Mouse (Mus musculus) spleen, adult 2 months (tissue): ENCODE data around the gene St3gal2. TPM values are rescaled to one million over a fixed set of nuclear protein-coding genes. Genes with fewer than 3 reads are reported as not detected.
A peak's percentile ranks its signal among the peaks of the same experiment; 100 is the strongest.

Source experiments
- DNase-seq, 2 experiments: peaks; one replicate each; pipeline versions ENCODE4 v3.0.0 to v3.0.0-alpha.2; 2012 to 2021; ENCODE audit warnings: low spot score in 2 of 2, low read depth in 1 of 2
- H3K27ac ChIP-seq: fragments of 200-500 bp; 2 replicates; pipeline ENCODE4 v1.5.1; 2012; ENCODE audit warnings: low read length, inconsistent platforms; ENCODE audit not compliant: insufficient read depth
- H3K27me3 ChIP-seq: fragments of 200-500 bp; 2 replicates; pipeline ENCODE4 v1.6.1; 2012; ENCODE audit warnings: mild to moderate bottlenecking, moderate library complexity, low read length, inconsistent platforms; ENCODE audit not compliant: control insufficient read depth, insufficient read depth
- H3K36me3 ChIP-seq: fragments of 200-500 bp; 2 replicates; pipeline ENCODE4 v1.6.1; 2012; ENCODE audit warnings: mild to moderate bottlenecking, low read length, inconsistent platforms; ENCODE audit not compliant: control insufficient read depth, insufficient read depth
- H3K4me1 ChIP-seq: fragments of 200-500 bp; 2 replicates; pipeline ENCODE4 v1.6.1; 2011; ENCODE audit warnings: inconsistent platforms; ENCODE audit not compliant: control insufficient read depth, insufficient read depth, insufficient read length
- H3K4me3 ChIP-seq: fragments of 200-500 bp; 2 replicates; pipeline ENCODE4 v1.5.1; 2011; ENCODE audit warnings: mild to moderate bottlenecking, inconsistent platforms; ENCODE audit not compliant: insufficient read depth, insufficient read length; ENCODE audit errors: extremely low read depth
- CTCF ChIP-seq: fragments of 200-500 bp; IDR thresholded peaks from 2 replicates; pipeline ENCODE4 v1.5.1; 2011; ENCODE audit warnings: mild to moderate bottlenecking, inconsistent platforms; ENCODE audit not compliant: insufficient read depth, insufficient read length, insufficient replicate concordance; ENCODE audit errors: extremely low read depth
- POLR2A ChIP-seq: fragments of 200-500 bp; IDR thresholded peaks from 2 replicates; pipeline ENCODE4 v1.6.1; 2011; ENCODE audit warnings: low read depth, low read length, inconsistent platforms
- WGBS: fragments of 180-500 bp; shearing (Covaris S2); methylation state at CpG from one replicate; pipeline ENCODE4 v1.1.7; 2018; 5-methylcytosine and 5-hydroxymethylcytosine counted together
- polyA plus RNA-seq: library from polyadenylated mRNA; depleted of rRNA; stranded (reverse); fragments of >200 nt; gene quantifications from 2 replicates; pipeline ENCODE4 v1.2.3, GENCODE M21; 2012

The St3gal2 gene
- polyA plus RNA-seq, 1 experiment, result 25.5 TPM

GRCm38 (mm10) chr8:110959071-110959780 lies 39.5 kb downstream of the St3gal2 start:
- no peak overlapping the region for H3K27ac ChIP-seq
- no peaks in the 10 kb centered on the region for H3K27me3 ChIP-seq
- TF ChIP-seq CTCF, result no peak
- no peak for TF ChIP-seq POLR2A
- no peak for DNase-seq
- no peaks in the 10 kb centered on the region; the same call in 1 of the 2 replicates for H3K4me1 ChIP-seq
- H3K36me3 ChIP-seq, result peaks cover 3% of the 10 kb centered on the region
- 95% methylated on average over 12 of the region's 12 CpGs for WGBS
- H3K4me3 ChIP-seq, result no peak overlapping the region

- Histone ChIP-seq H3K27ac (no peak overlapping the region), H3K27me3 (no peaks in the 10 kb centered on the region), H3K4me3 (no peak overlapping the region), H3K4me1 (no peaks in the 10 kb centered on the region; the same call in 1 of the 2 replicates), H3K36me3 (peaks cover 3% of the 10 kb centered on the region)
- 93% methylated on average over 6 of the region's 6 CpGs for WGBS
- no peak for TF ChIP-seq POLR2A
- TF ChIP-seq CTCF, result no peak
- DNase-seq, result no peak
Observed at GRCm38 (mm10) chr8:110959906-110960305, 40.2 kb downstream of the St3gal2 start.

GRCm38 (mm10) chr8:110963051-110963450 lies 43.3 kb downstream of the St3gal2 start:
- TF ChIP-seq POLR2A (no peak), CTCF (no peak)
- H3K36me3 ChIP-seq, result peaks cover 1% of the 10 kb centered on the region
- no peak overlapping the region for H3K27ac ChIP-seq
- no peak overlapping the region for H3K4me3 ChIP-seq
- no peaks in the 10 kb centered on the region for H3K4me1 ChIP-seq
- 92% methylated on average over 2 of the region's 2 CpGs for WGBS
- no peak for DNase-seq
- no peaks in the 10 kb centered on the region for H3K27me3 ChIP-seq

DNA sequence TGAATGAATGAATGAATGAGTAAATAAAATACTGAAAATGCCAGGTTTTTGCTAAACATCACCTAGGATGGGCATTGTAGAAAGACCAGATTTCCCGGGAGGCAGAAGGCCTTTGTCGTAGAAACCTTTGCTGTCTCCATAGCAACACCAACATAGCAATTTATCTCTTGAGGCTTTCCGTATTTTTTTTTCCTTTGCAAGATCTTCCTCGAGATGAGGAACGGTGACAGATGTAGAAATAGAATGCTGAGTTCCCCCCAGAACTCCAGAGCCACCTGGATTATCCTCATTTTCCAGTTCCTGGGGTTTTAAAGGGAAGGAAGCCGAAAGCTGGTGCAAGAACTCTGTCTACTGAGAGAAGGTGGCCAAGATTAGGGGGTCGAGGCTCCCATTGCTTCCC lies 44.9 kb downstream of the St3gal2 start:
- Histone ChIP-seq H3K4me1 (no peaks in the 10 kb centered on the region), H3K4me3 (no peak overlapping the region), H3K36me3 (no peaks in the 10 kb centered on the region; the same call in 1 of the 2 replicates), H3K27me3 (no peaks in the 10 kb centered on the region), H3K27ac (no peak overlapping the region)
- no peak for DNase-seq
- WGBS, result 89% methylated on average over 7 of the region's 7 CpGs
- TF ChIP-seq POLR2A (no peak), CTCF (no peak)

- WGBS, result 72% methylated on average over 7 of the region's 7 CpGs
- Histone ChIP-seq H3K4me1 (peaks cover 2% of the 10 kb centered on the region; the same call in 1 of the 2 replicates), H3K27ac (no peak overlapping the region), H3K36me3 (no peaks in the 10 kb centered on the region; the same call in 1 of the 2 replicates), H3K4me3 (no peak overlapping the region), H3K27me3 (no peaks in the 10 kb centered on the region)
- TF ChIP-seq CTCF, result no peak
- no peak for TF ChIP-seq POLR2A
- no peak for DNase-seq
Observed at GRCm38 (mm10) chr8:110965594-110965993, 45.9 kb downstream of the St3gal2 start.

DNA sequence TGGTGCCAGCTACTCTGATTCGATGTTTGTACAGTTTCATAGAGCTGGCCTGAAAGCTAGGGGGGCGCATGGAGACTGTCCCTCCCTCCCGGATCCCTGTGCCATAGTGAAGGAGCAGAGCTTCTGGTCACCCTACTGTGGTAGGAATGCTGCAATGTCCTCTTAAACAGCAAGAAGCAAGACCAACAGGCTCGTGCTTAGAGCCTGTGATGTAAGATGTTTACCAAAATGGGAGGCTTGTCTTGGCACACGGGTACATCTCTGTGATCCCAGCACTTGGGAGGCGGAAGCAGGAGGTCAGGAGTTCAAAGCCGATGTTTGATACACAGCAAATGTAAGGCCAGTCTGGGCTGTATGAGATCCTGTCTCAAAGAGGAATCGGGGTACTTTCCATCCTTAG lies 46.9 kb downstream of the St3gal2 start:
- TF ChIP-seq POLR2A (no peak), CTCF (no peak)
- Histone ChIP-seq H3K36me3 (no peaks in the 10 kb centered on the region; the same call in 1 of the 2 replicates), H3K4me3 (no peak overlapping the region), H3K27ac (0 out of 2 replicates have a peak overlapping the region, but pooled peaks have one; percentile 43), H3K4me1 (peaks cover 7% of the 10 kb centered on the region; the same call in 1 of the 2 replicates), H3K27me3 (no peaks in the 10 kb centered on the region)
- DNase-seq, result no peak
- WGBS, result 89% methylated on average over 8 of the region's 8 CpGs

GRCm38 (mm10) chr8:110967326-110967725 lies 47.6 kb downstream of the St3gal2 start:
- WGBS, result 86% methylated on average over 9 of the region's 9 CpGs
- TF ChIP-seq CTCF, result no peak
- TF ChIP-seq POLR2A, result no peak
- Histone ChIP-seq H3K27me3 (no peaks in the 10 kb centered on the region), H3K27ac (no peak overlapping the region), H3K36me3 (no peaks in the 10 kb centered on the region; the same call in 1 of the 2 replicates), H3K4me1 (peaks cover 7% of the 10 kb centered on the region; the same call in 1 of the 2 replicates), H3K4me3 (no peak overlapping the region)
- DNase-seq, result no peak
